Mouse (Mus musculus): ENCODE results near the gene Psmd6. TPM values are rescaled to one million over a fixed set of nuclear protein-coding genes. Genes with fewer than 3 reads are reported as not detected.

The Psmd6 gene
- total RNA-seq, 2 experiments from 2014 or later: 103 to 107 TPM

- no peak for DNase-seq
Observed at GRCm38 (mm10) chr14:14064486-14065141, 56.2 kb downstream of the Psmd6 start.

GRCm38 (mm10) chr14:14063382-14063781, 57.4 kb downstream of the Psmd6 start:
- no peak for DNase-seq

- DNase-seq: no peak
Observed at GRCm38 (mm10) chr14:14062531-14063245, 58.1 kb downstream of the Psmd6 start.

Other genes starting within 250 kb of the Psmd6 start
- gene Gm281, start 206.5 kb downstream of the Psmd6 start, total RNA-seq (2021): not detected
- 10 to 100 TPM; 17.2 to 22.8 TPM for gene Atxn7, start 159.5 kb downstream of the Psmd6 start, total RNA-seq (2021)
- gene Thoc7, start 159.1 kb downstream of the Psmd6 start, total RNA-seq (2021): 100 to 1,000 TPM; 133 to 142 TPM
- not detected for gene Olfr720, start 65.9 kb upstream of the Psmd6 start, total RNA-seq (2021)
- under 1 TPM in 1 of 2 experiments, not detected in 1; 0.07 TPM for gene Olfr31, start 201.8 kb upstream of the Psmd6 start, total RNA-seq (2021)
- gene Il3ra, start 225.3 kb upstream of the Psmd6 start, total RNA-seq (2021): 1 to 10 TPM; 7.9 to 9.9 TPM